Mouse (Mus musculus) ES-E14 (cell line): ENCODE results near the gene Zcchc24.

Experiments
- HCFC1 ChIP-seq: IDR thresholded peaks from 2 replicates; pipeline ENCODE4 v1.6.1; 2012; ENCODE audit warnings: low read length, inconsistent platforms, borderline replicate concordance; ENCODE audit not compliant: insufficient read depth
- ZC3H11A ChIP-seq: IDR thresholded peaks from 2 replicates; pipeline ENCODE4 v1.6.1; 2012; ENCODE audit warnings: low read depth, mild to moderate bottlenecking, inconsistent platforms, low read length, borderline replicate concordance
- ZNF384 ChIP-seq: IDR thresholded peaks from 2 replicates; pipeline ENCODE4 v1.6.1; 2012; ENCODE audit warnings: low read depth, low read length, inconsistent platforms

- TF ChIP-seq HCFC1 (no peak), ZNF384 (no peak), ZC3H11A (no peak)
Measured at GRCm38 (mm10) chr14:25665314-25665970, 103.4 kb downstream of the Zcchc24 start.
